Mouse (Mus musculus) frontal cortex, postnatal 10 days (tissue): Measurements from ENCODE around the gene Olfr527.

ENCODE experiments used
- DNase-seq, 2 experiments: peaks; one replicate each; pipeline ENCODE4 v3.0.0; 2022; ENCODE audit warnings: low spot score in 2 of 2, mixed read lengths in 1 of 2

Olfr527 gene

DNA sequence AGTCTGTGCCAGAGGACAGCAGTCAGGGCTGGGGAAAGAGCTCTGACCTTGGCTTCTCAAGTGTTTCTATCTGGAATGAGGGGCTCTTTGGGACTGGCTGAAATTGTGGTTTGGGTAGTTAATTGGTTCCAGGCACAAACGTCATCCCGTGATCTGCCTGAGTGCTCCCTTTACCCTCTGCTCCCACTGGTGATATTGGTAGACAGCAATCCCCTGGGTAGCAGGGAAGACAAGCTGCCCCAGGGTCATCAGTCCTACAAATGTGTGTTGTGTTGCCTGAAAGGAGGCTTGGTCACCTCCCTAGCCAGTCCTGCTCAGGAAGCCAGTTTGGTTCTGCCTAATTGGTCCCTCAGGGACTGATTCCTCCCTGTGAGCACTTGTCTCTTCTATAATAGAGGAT is at the start of gene Olfr527:
Olfr527 (plus strand) TSS at position 301 of the 400 bp plus-strand sequence.
- no peak for DNase-seq

DNA sequence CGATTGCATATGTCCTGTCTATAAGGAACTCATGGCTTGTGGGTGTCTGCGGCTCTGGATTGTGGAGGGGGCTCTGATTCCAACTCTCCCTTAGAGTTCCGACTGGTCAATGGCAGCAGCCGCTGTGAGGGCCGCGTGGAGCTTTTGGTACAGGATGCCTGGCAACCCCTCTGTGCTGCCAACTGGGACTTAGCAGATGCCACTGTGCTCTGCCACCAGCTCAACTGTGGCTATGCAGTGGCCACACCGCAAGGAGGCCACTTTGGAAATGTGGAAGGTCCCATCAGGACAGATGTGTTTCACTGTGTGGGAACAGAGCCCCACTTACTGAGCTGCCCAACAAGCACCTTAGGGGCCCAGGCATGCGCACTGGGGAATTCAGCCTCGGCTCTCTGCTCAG is 38.1 kb upstream of the Olfr527 start:
- DNase-seq: no peak

DNA sequence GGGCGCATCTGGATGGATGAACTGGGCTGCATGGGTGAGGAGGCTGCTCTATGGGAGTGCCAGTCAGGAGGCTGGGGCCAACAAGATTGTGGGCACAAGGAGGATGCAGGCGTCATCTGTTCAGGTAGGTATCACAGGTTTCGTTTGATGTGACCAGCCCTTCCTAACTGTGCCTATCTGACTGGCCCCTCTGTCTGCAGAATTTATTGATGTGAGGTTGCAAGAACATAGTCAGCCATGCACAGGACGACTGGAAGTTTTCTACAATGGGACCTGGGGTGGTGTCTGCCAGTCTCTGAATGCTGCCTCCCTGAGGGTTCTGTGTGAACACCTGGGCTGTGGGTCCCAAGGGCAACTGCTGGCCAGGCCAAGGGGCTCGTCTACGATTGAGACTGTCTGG is 36.9 kb upstream of the Olfr527 start:
- DNase-seq: no peak

DNA sequence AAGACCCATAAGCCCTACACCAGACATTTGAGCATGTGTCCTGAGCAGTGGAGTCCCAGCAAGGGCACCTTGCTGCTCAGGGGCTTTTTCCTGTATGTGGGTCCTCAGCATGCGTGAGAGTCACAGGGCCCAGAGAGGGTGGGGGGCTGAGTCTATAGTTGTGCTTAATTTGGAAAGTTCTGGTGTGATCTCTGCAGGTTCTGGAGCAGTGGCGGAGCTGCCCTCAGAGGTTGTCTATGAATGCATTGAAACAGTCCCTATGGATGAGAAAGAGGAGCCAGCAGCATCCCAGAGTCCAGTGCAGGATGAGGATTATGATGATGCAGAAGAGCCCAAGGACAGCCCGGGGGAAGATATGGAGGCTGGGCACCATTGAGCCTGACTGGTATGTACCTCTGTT is 34.4 kb upstream of the Olfr527 start:
- DNase-seq: no peak

DNA sequence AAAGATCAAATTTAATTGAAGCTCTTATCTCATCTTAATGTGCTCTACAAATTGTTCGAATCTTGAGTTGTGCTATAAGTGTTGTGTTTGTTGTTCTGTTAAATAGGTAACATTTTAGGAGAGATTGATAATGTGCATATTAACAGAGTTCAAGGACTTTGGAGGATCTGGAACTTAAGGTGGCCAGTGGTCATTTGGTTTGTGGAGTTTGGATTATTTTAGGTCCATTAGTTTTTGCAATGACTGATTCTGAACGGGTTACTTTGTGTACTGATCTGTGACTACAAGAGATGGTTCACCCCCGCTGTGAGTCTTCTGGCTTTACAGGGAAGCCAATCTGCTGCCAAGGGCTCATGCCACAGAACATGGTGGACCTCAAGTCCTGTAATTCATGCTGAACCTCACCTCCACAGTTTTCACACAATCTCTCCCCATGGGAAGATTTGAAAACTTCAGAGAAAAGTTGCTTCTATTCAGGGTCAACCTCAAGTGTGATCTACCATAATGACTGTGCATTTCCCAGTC is 13.9 kb upstream of the Olfr527 start:
- DNase-seq: no peak

GRCm38 (mm10) chr7:140320558-140320957 is 13.3 kb upstream of the Olfr527 start, which contains the start of gene Olfr525:
Olfr525 (plus strand) TSS chr7:140320858.
- no peak for DNase-seq

DNA sequence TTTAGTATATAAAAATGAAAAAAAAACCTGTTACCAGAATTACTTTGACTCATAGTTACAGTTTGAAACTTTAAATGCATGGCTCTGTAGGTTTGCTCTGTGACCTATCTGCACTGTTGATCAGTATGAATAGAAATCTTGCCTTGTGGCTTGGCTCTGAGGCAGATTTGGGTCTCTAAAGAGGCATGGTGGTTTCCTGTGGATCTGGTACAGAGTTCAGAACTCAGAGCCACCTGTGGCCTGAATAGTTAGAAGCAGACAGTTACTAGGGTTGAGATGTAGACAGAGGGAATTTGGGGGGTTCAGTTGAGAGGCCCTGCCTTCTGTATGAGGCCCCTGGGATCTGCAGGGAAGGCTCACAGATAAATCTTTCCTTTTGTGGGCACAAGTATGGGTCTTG is 12.7 kb upstream of the Olfr527 start:
- no peak for DNase-seq

GRCm38 (mm10) chr7:140329766-140330304 is 4.0 kb upstream of the Olfr527 start:
- DNase-seq: no peak

DNA sequence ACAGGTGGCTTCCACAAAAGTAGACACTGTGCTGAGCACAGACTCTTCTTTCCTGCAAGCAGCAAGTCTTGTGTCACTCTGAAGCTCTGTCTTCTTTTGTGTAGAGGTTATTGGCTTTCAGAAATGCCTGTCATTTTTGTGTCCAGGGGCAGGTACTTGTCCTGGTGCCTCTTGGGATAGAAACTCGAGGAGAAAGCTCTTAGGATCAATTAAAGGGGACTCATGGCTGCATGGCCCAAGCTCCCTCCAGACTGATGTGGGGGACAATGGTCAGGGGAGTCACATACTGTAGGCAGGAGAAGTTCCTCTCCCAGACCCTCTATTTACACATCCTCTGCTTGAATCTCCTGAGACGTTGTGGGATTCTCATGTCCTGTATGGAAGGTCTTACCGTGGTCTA is 27.8 kb downstream of the Olfr527 start, which contains the start of gene Olfr60:
Olfr60 (minus strand) TSS at position 101 of the 400 bp plus-strand sequence.
- no peak for DNase-seq

DNA sequence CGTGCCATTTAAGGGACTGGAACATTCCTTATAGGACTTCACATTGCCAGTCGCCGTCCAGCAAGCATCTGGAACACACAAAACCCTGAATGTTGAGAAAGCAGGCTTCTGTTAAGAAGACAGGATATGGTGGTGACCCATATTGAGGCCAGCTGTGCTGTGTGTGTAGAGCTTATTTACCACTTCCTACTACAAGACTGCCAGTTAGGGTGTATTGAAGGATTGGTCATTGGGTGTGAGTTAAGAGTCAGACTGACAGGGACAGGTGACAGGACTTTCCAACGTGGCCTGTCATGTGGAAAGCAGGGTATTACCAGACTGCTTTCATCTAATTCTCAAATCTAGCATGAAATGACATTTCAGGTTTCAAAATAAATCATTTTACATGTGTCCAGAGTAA is 40.5 kb downstream of the Olfr527 start:
- no peak for DNase-seq

GRCm38 (mm10) chr7:140376231-140376630 is 42.4 kb downstream of the Olfr527 start, which contains the start of gene Olfr530:
Olfr530 (minus strand) TSS chr7:140376331.
- no peak for DNase-seq

GRCm38 (mm10) chr7:140376911-140377310 is 43.1 kb downstream of the Olfr527 start:
- DNase-seq: no peak
